In the genomic region with DNA sequence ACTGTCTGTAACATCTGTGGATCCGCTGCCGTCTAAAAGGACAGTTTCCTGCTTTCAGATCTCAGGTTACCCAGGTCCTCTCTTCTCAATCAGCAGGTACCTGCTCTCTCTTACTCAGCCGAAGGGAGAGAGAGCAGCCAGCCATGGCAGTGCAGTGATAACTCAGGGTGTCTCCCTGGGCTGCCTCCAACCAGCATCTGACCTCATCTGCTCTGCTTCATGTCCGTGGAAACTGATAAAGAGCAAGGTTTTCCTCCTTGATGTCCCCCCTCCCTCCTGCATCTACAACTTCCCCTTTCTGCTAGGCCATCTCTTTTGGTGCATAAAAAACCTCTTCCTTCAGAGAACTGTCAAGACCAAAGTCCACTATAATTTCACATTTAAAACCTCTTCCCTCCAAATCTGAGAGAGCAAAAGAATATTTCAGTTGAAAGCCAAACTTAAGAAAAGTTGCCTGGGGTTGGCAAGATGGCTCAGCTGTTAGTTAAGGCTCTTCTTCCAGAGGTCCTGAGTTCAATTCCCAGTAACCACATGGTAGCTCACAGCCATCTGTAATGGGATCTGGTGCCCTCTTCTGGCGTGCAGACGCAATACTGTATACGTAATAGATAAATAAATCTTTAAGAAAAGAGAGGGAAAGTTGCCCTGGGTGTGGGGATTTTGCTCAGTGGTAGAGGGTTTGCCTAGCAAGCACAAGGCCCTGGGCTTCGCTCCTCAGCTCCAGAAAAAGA, we compare ENCODE assay signal across 8 mouse cellular contexts. TPM values are rescaled to one million over a fixed set of nuclear protein-coding genes. Genes with fewer than 3 reads are reported as not detected.
A peak's percentile ranks its signal among the peaks of the same experiment; 100 is the strongest.
DNase-seq lines count a peak whose midpoint lies in the region; ATAC-seq and TF ChIP-seq lines count a peak whose summit lies in the region.

No protein-coding gene starts in this region.

- no peaks in the 10 kb centered on the region for H3K9me3 ChIP-seq in liver, embryonic 13.5 days (replicated peaks)

- no peaks in the 10 kb centered on the region for H3K27me3 ChIP-seq in kidney, adult 2 months (replicated peaks; ENCODE audit: control insufficient read depth, insufficient read depth, low read length)
- no peaks in the 10 kb centered on the region for H3K27me3 ChIP-seq in liver, embryonic 13.5 days

- 0 out of 2 replicates have a peak overlapping the region, but pooled peaks have one; percentile 22 for H3K9ac ChIP-seq in liver, embryonic 13.5 days

- peak; percentile 84 for ATAC-seq in liver, embryonic 13.5 days (ENCODE audit: low read depth)
- ATAC-seq in frontal cortex, adult (ENCODE audit: low TSS enrichment), result no peak

- peak; percentile 40 for DNase-seq in kidney, adult 2 months
- DNase-seq in kidney, postnatal 14 days, result no peak
- peak; percentile 63 for DNase-seq in R1 (ENCODE audit: low read depth, low spot score)
- peak; percentile 71 for DNase-seq in liver, embryonic 13.5 days
- peak; percentile 84 to 85 for DNase-seq in spleen, postnatal 36 days (ENCODE audit: low spot score in 2 of 2)
- DNase-seq in gastrocnemius, adult 8-10 months (ENCODE audit: low spot score in 2 of 2), result no peak
- no peak for DNase-seq in cerebellum, adult 11-12 months

- no peak overlapping the region for H3K4me3 ChIP-seq in kidney, adult 2 months (ENCODE audit: insufficient read depth, low read depth, low read length)
- no peak overlapping the region for H3K4me3 ChIP-seq in liver, embryonic 13.5 days (replicated peaks)

- H3K4me1 ChIP-seq in kidney, adult 2 months (ENCODE audit: control insufficient read depth, insufficient read depth, low read length), result peaks cover under 1% of the 10 kb centered on the region; the same call in 1 of the 2 replicates
- peaks cover 36% of the 10 kb centered on the region for H3K4me1 ChIP-seq in liver, embryonic 13.5 days (replicated peaks)

- H3K4me2 ChIP-seq in liver, embryonic 13.5 days, result peak overlapping the region; percentile 19

- H3K27ac ChIP-seq in kidney, adult 2 months (ENCODE audit: insufficient read depth, low read depth, low read length), result no peak overlapping the region
- H3K27ac ChIP-seq in liver, embryonic 13.5 days, result peak overlapping the region; percentile 37

- 65% methylated on average over 8 of the region's 8 CpGs for WGBS in kidney, adult 2 months
- 15% methylated on average over 8 of the region's 8 CpGs for WGBS in liver, embryonic 13.5 days (ENCODE audit: insufficient replicate concordance)

- no peak for TF ChIP-seq POLR2A in kidney, adult 2 months (IDR thresholded peaks at IDR 0.05; ENCODE audit: low read depth, low read length)

- TF ChIP-seq CTCF in kidney, adult 2 months (conservative IDR thresholded peaks at IDR 0.05; ENCODE audit: insufficient read depth, insufficient read length, low read depth, low read length), result peak; percentile 46

- H3K36me3 ChIP-seq in kidney, adult 2 months (ENCODE audit: control insufficient read depth, insufficient read depth, low read length), result no peaks in the 10 kb centered on the region
- no peaks in the 10 kb centered on the region for H3K36me3 ChIP-seq in liver, embryonic 13.5 days

RNA-seq across cellular contexts. Expression of gene Grb2, which starts 9.4 kb away (rescaled TPM):
- 34.1 and 42.6 TPM in 2 replicates for polyA plus RNA-seq in kidney, adult 2 months (2012; rRNA removed)
- 56.7 and 63.5 TPM in 2 replicates for polyA plus RNA-seq in liver, embryonic 13.5 days (2015; fragmentation: Nextera tagmentation; extraction: Ambion mirVana)
- total RNA-seq in gastrocnemius, adult 8-10 months (2022), result 10 to 100 TPM; 60.8 to 77.6 (median 67.7) TPM

RNA-seq across cellular contexts. Expression of gene Tmem94, which starts 47.4 kb away (rescaled TPM):
- 77.1 and 97.8 TPM in 2 replicates for polyA plus RNA-seq in kidney, adult 2 months (2012; rRNA removed)
- 8.2 and 10.9 TPM in 2 replicates for polyA plus RNA-seq in liver, embryonic 13.5 days (2015; fragmentation: Nextera tagmentation; extraction: Ambion mirVana)
- 100 to 1,000 TPM in 3 of 4 experiments, 10 to 100 TPM in 1; 90.5 to 118 (median 104) TPM for total RNA-seq in gastrocnemius, adult 8-10 months (2022)

Comparison
In these comparisons a context has a peak if more than half of its experiments do, and no peak if none do; other contexts are left out.
1. DNase-seq: peak in kidney, adult 2 months (single experiment), R1 (single experiment), liver, embryonic 13.5 days (single experiment) and spleen, postnatal 36 days (2 of 2); none in kidney, postnatal 14 days (single experiment), gastrocnemius, adult 8-10 months (0 of 2) and cerebellum, adult 11-12 months (single experiment).